Mouse (Mus musculus) spleen, adult 2 months (tissue): ENCODE data around the gene Mepce.

Source experiments
- CTCF ChIP-seq: fragments of 200-500 bp; IDR thresholded peaks from 2 replicates; pipeline ENCODE4 v1.5.1; 2011; ENCODE audit warnings: mild to moderate bottlenecking, inconsistent platforms; ENCODE audit not compliant: insufficient read depth, insufficient read length, insufficient replicate concordance; ENCODE audit errors: extremely low read depth
- POLR2A ChIP-seq: fragments of 200-500 bp; IDR thresholded peaks from 2 replicates; pipeline ENCODE4 v1.6.1; 2011; ENCODE audit warnings: low read depth, low read length, inconsistent platforms

- TF ChIP-seq POLR2A (no peak), CTCF (no peak)
These were observed 22.7 kb downstream of the Mepce start for GRCm38 (mm10) chr5:137764609-137765340.
